Mouse (Mus musculus) cerebellum, adult 2 months (tissue): ENCODE results near the gene Npas3.

Experiments used
- CTCF ChIP-seq: fragments of 200-500 bp; IDR thresholded peaks from 2 replicates; pipeline ENCODE4 v1.5.1; 2011; ENCODE audit warnings: low read depth, mild to moderate bottlenecking, control low read depth, low read length, moderate library complexity, borderline replicate concordance; ENCODE audit not compliant: insufficient read depth
- POLR2A ChIP-seq: fragments of 200-500 bp; IDR thresholded peaks from 2 replicates; pipeline ENCODE4 v1.6.1; 2011; ENCODE audit warnings: low read length, control low read depth, borderline replicate concordance; ENCODE audit not compliant: insufficient read depth

DNA sequence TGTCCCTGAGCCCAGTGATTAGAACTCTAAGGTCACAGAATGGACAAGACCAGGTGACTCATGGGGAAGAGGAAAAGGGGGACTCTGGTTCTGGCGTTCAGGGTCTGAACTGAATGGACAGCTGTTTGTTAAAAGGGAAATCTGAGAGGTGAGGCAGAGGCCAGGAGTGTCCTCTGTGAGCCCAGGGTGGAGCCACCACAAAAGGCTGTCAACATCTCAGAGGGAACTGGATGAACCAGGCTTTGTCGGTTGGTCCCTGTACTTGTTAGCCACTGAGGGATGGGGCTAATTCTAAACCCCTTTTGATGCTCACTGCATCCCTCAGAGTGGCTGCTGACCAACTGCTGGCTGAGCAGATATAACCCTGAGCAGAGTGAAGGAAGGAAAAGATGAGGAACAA lies 861.9 kb downstream of the Npas3 start:
- TF ChIP-seq POLR2A = no peak
- TF ChIP-seq CTCF = no peak
